Mouse (Mus musculus) left cerebral cortex, adult 9 months (tissue): ENCODE data around the gene Vmn2r70.

Experiments
- DNase-seq, 2 experiments: peaks; one replicate each; pipeline ENCODE4 v3.0.0; 2022; ENCODE audit warnings: low spot score in 2 of 2

The Vmn2r70 gene

GRCm38 (mm10) chr7:85569092-85569491, at the start of gene Vmn2r70:
TSS of gene Vmn2r70 (minus strand) at chr7:85569192.
- DNase-seq, result no peak

GRCm38 (mm10) chr7:85562787-85563186, 6.2 kb downstream of the Vmn2r70 start, which contains the start of gene Vmn2r71:
TSS of gene Vmn2r71 (plus strand) at chr7:85563087.
- no peak for DNase-seq

- DNase-seq, result no peak
Measured at GRCm38 (mm10) chr7:85543118-85543517, 25.9 kb downstream of the Vmn2r70 start.

- DNase-seq, result no peak
Measured at GRCm38 (mm10) chr7:85542108-85542507, 26.9 kb downstream of the Vmn2r70 start.
